Mouse (Mus musculus): ENCODE data around the gene Slc4a4. TPM values are rescaled to one million over a fixed set of nuclear protein-coding genes. Genes with fewer than 3 reads are reported as not detected.

Slc4a4 gene
- total RNA-seq, 2 experiments from 2014 or later, result 99.5 to 108 TPM

Other genes starting within 250 kb of the Slc4a4 start
- 100 to 1,000 TPM; 144 to 156 TPM for gene Grsf1, start 210.6 kb upstream of the Slc4a4 start, total RNA-seq (2021)
- gene Mob1b, start 166.0 kb upstream of the Slc4a4 start, total RNA-seq (2021), result 10 to 100 TPM; 32.0 to 33.6 TPM
- gene Dck, start 121.8 kb upstream of the Slc4a4 start, total RNA-seq (2021), result 1 to 10 TPM; 8.0 to 9.6 TPM